Mouse (Mus musculus) liver, adult 2 months (tissue): ENCODE measurements around the gene Gtf2h3.

Source experiments
- CTCF ChIP-seq: fragments of 200-500 bp; IDR thresholded peaks from 2 replicates; pipeline ENCODE4 v1.5.1; 2011; ENCODE audit warnings: low read depth, low read length, control low read depth
- POLR2A ChIP-seq: fragments of 200-500 bp; IDR thresholded peaks from 2 replicates; pipeline ENCODE4 v1.6.1; 2011; ENCODE audit warnings: low read length, control low read depth; ENCODE audit not compliant: insufficient read depth; ENCODE audit errors: extremely low read depth

GRCm38 (mm10) chr5:124631685-124632084 is 52.7 kb downstream of the Gtf2h3 start:
- TF ChIP-seq CTCF (no peak), POLR2A (no peak)
